Mouse (Mus musculus) cerebellum, adult 2 months (tissue): Measurements from ENCODE around the gene Zdhhc17.

Source experiments
- CTCF ChIP-seq: fragments of 200-500 bp; IDR thresholded peaks from 2 replicates; pipeline ENCODE4 v1.5.1; 2011; ENCODE audit warnings: low read depth, mild to moderate bottlenecking, control low read depth, low read length, moderate library complexity, borderline replicate concordance; ENCODE audit not compliant: insufficient read depth
- POLR2A ChIP-seq: fragments of 200-500 bp; IDR thresholded peaks from 2 replicates; pipeline ENCODE4 v1.6.1; 2011; ENCODE audit warnings: low read length, control low read depth, borderline replicate concordance; ENCODE audit not compliant: insufficient read depth

GRCm38 (mm10) chr10:111004220-111004619 lies 5.7 kb downstream of the Zdhhc17 start:
- TF ChIP-seq POLR2A = no peak
- no peak for TF ChIP-seq CTCF
